21 mouse cellular contexts compared by ENCODE assay signal in genomic region chr7:96300826-96301397, GRCm38 (mm10).
A peak's percentile ranks its signal among the peaks of the same experiment; 100 is the strongest.
DNase-seq lines count a peak whose midpoint lies in the region; ATAC-seq and TF ChIP-seq lines count a peak whose summit lies in the region.
"Had no signal": no experiment of that assay in that cellular context is flagged by ENCODE, and none has a peak within 500 bp of the region (broad histone marks: within the 10 kb centered on the region; RNA-seq: fewer than 3 reads in every experiment).

No protein-coding gene starts in this region.

- H3K9me3 ChIP-seq in lung, postnatal 0 days (ENCODE audit: low read length), result no peaks in the 10 kb centered on the region
- H3K9me3 ChIP-seq: forebrain, embryonic 15.5 days; heart, embryonic 12.5 days; hindbrain, embryonic 12.5 days had no signal

- no peaks in the 10 kb centered on the region for H3K27me3 ChIP-seq in lung, postnatal 0 days (replicated peaks; ENCODE audit: insufficient read depth, low read length)
- H3K27me3 ChIP-seq in Patski, result no peaks in the 10 kb centered on the region
- H3K27me3 ChIP-seq: forebrain, embryonic 15.5 days; heart, embryonic 12.5 days; hindbrain, embryonic 12.5 days had no signal

- no peak for TF ChIP-seq CTCF in lung, postnatal 0 days (IDR thresholded peaks at IDR 0.05)
- no peak for TF ChIP-seq CTCF in Patski (IDR thresholded peaks at IDR 0.05)

- in situ Hi-C loops in Patski (cut with MboI; ENCODE audit: low pct_unique_long_range_greater_than_20kb), result no loop called here

- peak; percentile 50 for DNase-seq in heart, adult 11 months
- no peak for DNase-seq in heart, postnatal 14 days
- peak; percentile 19 for DNase-seq in lung, postnatal 0 days (ENCODE audit: low spot score)
- DNase-seq in lung, adult 18-20 months, result no peak
- DNase-seq in Patski (ENCODE audit: low read depth, low spot score), result no peak
- peak; percentile 5 for DNase-seq in skeletal muscle tissue, adult 2 months (ENCODE audit: low read depth, low spot score)
- no peak for DNase-seq in cerebellum, postnatal 36 days
- DNase-seq: adrenal gland, adult 2 months; adrenal gland, postnatal 25 days; cerebellum, adult 18-20 months; cerebellum, adult 9-11 months; gastrocnemius, postnatal 36 days; heart, adult 2 months; heart, postnatal 4 days had no signal

- no peak for TF ChIP-seq EP300 in lung, postnatal 0 days (IDR thresholded peaks at IDR 0.05)

- POLR2A ChIA-PET in Patski (lab: Charles Lee), result no interaction called here

- WGBS in lung, postnatal 0 days, result 65% methylated on average over 8 of the region's 8 CpGs

- ATAC-seq in lung, postnatal 0 days, result 0 out of 2 replicates have a peak, but pooled peaks have one; percentile 38
- ATAC-seq in Patski, result peak; percentile 42
- no peak for ATAC-seq in granulocyte monocyte progenitor cell, adult 5-6 weeks (replicated peaks; ENCODE audit: poor library complexity, severe bottlenecking)
- ATAC-seq: forebrain, embryonic 15.5 days; hindbrain, embryonic 16.5 days; inflammation-experienced regulatory T-cells, adult 6 months had no signal

- H3K9ac ChIP-seq in lung, postnatal 0 days (replicated peaks; ENCODE audit: low read depth), result no peak overlapping the region
- H3K9ac ChIP-seq: forebrain, embryonic 15.5 days; heart, embryonic 12.5 days; hindbrain, embryonic 12.5 days had no signal

- H3K36me3 ChIP-seq in lung, postnatal 0 days (ENCODE audit: insufficient read depth, low read length), result no peaks in the 10 kb centered on the region
- H3K36me3 ChIP-seq: forebrain, embryonic 15.5 days; G1E; heart, embryonic 12.5 days; hindbrain, embryonic 12.5 days had no signal

- intact Hi-C loops in heart, postnatal 14 days (cut with DNase I), result no loop called here

- H3K27ac ChIP-seq in lung, postnatal 0 days (ENCODE audit: low read length), result no peak overlapping the region
- H3K27ac ChIP-seq: forebrain, embryonic 15.5 days; heart, adult 2 months; hindbrain, embryonic 12.5 days had no signal

- CTCF ChIA-PET in Patski (lab: Charles Lee), result no interaction called here

- no peak overlapping the region for H3K4me2 ChIP-seq in lung, postnatal 0 days (replicated peaks; ENCODE audit: low read depth, low read length)
- H3K4me2 ChIP-seq: forebrain, embryonic 15.5 days; heart, embryonic 12.5 days; hindbrain, embryonic 12.5 days had no signal

- no peaks in the 10 kb centered on the region for H3K4me1 ChIP-seq in lung, postnatal 0 days (ENCODE audit: insufficient read depth, low read depth, low read length)

- no peak overlapping the region for H3K4me3 ChIP-seq in lung, postnatal 0 days (ENCODE audit: low read depth, low read length)
- H3K4me3 ChIP-seq: forebrain, embryonic 15.5 days; heart, adult 2 months; heart, embryonic 12.5 days; hindbrain, embryonic 12.5 days had no signal

Comparison
In these comparisons a context has a peak if more than half of its experiments do, and no peak if none do; other contexts are left out.
1. DNase-seq: peak in heart, adult 11 months (single experiment), lung, postnatal 0 days (single experiment) and skeletal muscle tissue, adult 2 months (single experiment); none in heart, postnatal 14 days (0 of 2), lung, adult 18-20 months (0 of 2), Patski (single experiment) and cerebellum, postnatal 36 days (0 of 2).